Mouse (Mus musculus) urinary bladder, adult 18-20 months (tissue): ENCODE results near the gene Fbxo6.
A peak's percentile ranks its signal among the peaks of the same experiment; 100 is the strongest.

Experiments used
- DNase-seq, 2 experiments: peaks; one replicate each; pipeline ENCODE4 v3.0.0; 2022; ENCODE audit warnings: low spot score in 2 of 2, mixed read lengths in 2 of 2

Gene Fbxo6

DNA sequence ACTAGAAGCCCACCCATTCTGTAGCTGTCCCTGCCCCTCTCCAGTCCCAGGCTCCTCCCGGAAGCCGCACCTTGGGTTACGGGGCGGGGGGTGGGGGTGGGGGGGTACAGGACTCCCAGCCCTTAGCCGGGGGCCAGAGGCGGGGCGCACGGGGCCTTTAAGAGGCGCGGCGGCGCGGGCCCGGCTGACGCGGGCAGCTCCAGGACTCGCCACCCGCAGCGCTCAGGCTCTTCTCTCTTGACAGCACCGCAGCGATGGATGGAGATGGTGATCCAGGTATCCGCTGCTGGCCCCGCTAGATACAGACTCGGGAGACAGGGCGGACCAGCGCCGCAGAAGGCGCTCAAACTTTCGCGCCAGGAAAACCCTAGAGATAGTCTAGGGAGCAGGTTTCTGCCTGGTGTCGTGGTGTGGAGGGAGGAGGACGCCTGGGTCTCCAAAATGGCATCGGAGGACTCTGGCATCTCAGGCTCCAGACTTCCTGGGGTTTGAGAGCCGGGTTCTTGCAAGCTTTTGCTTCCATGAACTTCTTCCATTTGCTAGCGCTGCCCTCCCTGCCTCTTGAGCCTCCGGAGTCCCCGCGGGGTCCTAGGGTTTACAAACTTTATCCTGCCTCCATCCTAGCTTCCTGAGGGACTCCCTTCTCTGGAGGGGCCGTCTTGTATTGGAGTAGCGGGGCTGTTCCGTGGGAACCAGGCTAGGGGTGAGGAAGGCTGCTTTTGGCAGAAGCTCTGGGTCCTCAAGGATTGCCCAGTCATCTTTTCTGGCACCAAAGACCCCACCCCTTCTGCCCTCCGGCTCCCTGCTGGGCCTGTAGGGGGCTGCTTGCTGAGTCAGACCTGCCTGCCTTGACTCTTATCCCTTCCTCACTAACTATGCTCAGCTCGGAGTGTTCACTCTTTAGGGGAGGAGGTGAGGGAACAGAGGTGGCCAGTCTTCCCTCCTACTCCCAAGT lies 8.8 kb upstream of the Fbxo6 start, which contains the start of the genes Fbxo44 and Fbxo2:
TSS of gene Fbxo44 (minus strand) at position 47 of the 955 bp plus-strand sequence.
TSS of gene Fbxo2 (plus strand) at position 186 of the 955 bp plus-strand sequence.
- no peak for DNase-seq

DNA sequence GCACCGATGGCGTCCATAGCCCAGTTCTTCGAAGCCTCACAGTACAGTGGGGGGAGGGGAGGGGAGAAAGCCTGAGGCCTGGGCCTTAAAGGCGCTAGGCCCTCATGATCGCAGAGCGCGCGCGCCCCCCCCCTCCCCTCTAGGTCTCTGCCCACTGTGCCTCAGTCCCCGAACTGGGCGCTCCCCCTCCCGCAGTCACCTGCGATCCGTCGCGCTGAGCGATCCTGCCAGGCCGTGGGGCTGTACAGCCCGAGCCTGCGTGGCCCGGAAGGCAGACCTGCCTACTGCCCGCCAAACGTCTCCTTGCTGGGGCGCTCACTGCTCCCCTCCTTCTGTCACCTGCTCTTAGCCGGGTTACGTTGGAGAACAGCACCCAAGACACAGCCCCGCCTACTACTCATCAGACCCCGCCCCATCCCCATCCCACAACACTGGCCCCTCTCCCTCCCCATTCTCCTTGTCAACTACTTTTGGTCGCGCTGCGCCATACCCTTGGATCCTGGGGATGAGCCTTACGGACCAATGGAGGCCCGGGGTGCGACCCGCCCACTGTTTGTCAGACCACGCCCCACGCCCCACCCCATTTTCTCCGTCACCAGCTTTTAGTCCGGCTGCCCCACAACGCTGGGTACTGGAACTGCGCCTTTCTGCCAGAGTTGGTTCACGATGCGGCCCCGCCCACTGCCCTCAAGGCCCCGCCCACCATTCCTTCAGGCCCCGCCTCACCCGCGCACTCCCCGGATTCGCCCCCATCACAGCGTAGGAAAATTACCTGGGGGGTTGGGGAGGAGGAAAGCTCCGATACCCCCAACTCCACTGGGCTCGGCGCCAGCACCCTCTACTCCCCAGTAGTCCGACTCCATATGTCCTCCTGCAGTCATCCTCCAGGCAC lies 7.8 kb upstream of the Fbxo6 start:
- peak; percentile 88 to 95 for DNase-seq

DNA sequence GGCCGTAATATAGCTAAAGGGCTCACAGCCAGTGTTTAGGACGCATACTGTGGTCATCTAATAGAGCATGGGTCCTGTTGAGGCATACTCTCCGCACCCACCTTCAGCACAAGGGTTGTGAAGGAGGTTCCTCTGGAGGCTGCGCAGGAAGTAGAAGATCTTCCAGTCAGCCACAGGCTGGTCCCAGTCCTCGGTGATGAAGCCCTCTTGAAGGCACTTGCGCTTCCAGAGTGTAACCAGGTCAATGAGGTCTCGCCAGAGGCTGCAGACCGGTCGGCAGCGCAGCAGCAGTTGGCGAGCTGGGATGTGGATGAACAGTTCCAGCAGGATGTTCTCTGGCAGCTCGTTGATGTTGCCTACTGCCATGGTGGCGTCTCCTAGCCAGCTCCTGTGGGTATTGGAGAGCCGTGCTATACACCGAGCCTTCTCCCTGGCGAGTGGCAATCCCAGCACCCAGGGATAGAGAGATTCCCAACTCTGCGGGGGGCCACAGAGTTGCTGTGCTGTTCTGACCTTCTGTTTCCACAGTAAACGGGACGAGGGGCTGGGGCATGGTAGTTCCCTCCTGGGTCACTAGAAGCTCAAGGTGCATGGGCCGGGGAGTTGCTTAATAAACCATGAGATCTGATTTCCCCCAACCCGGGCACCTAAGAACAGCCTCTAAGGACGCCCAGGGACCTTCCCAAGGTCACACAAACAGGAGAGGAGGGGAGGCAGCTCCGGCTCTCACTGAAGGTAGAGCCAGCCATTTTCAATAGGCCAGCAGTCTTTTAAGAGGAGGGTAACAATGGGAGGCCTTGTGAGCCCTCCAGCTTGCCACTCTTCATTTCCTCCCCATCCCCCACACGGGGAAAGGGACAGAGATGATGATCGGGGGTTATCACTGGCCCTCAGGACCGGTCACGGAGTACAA lies 6.8 kb upstream of the Fbxo6 start:
- no peak for DNase-seq

DNA sequence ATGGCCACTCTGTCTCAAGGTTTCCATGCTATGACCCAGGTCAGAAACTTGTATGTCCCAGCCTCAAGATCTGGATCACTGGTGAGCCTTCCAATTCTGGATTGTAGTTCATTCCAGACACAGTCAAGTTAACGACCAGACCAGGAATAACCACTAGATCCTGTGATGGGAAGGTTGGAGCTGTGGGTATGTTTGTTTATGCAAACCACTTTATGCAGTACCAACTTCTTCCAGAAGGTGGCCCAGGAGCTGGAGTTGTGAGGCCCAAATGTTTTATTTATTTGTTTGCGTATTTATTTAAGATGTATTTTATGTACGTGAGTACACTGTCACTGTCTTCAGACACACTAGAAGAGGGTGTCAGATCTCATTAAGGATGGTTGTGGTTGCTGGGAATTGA lies 3.0 kb upstream of the Fbxo6 start:
- no peak for DNase-seq

DNA sequence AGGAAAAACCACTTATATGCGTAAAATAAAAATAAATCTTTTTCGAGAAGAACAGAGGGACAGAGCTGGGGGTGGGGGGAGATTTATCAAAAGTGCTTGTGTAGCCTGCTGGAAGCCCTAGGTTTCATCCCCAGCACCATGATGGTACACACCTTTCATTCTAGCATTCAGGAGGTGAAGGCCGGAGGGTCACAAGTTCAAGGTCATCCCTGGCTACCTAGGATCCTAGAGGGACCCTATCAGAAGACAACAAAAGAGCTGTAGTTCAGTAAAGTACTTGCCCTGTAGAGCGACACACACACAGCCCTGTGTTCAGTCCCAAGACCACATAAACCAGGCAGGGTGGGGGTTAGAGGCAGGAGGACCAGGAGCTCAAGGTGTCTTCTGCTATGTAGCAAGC lies 2.1 kb upstream of the Fbxo6 start:
- DNase-seq: no peak

DNA sequence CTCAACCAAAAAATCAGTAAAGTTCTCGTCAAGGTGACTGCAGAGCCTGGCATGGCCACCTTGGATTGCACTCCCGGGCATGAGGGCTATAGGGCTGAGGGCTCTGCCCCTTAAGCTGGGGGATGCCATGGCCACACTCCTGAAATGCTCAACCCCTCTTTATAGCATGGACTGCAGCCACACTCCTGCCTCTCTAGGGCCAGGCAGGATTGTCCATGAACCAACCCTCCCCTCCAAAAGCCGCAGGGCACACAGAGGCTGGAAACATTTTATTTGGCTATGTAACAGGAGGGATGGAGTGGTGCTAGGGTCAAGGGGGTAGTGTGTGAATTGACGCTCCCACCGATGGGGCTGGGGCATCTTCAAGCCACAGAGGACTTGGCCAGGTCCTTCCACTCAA lies 607 bp upstream of the Fbxo6 start:
- DNase-seq: no peak

DNA sequence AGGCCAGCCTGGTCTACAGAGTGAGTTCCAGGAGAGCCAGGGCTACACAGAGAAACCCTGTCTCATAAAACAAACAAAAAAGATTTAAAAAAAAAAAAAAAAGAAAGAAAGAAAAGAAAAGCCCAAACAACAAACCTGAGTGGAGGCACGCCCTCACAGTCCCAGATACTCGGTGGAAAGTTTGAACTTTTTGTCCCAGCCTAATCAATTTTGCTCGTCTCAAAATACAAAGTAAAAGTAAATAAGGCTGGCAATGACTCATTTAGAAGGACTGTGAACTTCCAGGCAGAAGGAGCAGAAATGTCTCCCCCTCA lies 1.0 kb downstream of the Fbxo6 start:
- no peak for DNase-seq

DNA sequence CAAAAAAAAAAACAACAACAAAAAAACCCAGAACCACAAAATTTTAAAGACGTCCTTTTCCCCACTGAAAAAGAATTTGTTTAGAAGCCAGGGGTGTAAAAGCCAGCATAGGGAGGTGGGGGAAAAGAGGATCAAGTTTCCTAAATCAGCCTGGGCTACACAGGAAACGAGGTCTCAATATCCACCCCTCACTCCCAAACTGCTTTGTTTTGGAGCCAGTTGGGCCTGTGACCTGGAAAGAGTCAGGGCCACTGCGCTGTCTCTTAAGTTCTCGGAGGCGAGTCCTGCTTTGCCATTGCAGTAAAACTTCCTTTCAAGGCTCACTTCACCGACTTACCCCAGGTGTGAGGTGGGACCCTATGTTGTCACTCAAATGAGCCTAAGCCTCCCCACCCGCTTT lies 1.7 kb downstream of the Fbxo6 start:
- DNase-seq: no peak

DNA sequence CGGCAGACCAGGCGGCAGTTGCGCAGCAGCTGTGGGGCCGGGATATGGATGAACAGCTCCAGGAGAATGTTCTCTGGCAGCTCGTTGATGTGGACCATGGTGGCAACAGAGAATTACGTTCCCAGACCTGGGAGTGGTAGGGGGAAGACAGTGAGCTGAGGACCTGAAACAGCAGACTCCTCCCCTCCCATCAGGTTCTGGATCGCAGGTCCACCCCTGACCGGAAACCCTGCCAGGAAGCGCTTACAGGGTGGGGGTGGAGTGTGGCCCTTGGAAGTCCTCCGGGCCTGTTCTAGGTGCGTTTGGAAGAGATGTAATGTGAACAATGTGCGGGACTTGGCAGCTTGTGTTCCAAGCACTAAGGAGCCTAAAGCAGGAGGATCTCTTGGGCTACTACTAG lies 2.4 kb downstream of the Fbxo6 start:
- DNase-seq: no peak

DNA sequence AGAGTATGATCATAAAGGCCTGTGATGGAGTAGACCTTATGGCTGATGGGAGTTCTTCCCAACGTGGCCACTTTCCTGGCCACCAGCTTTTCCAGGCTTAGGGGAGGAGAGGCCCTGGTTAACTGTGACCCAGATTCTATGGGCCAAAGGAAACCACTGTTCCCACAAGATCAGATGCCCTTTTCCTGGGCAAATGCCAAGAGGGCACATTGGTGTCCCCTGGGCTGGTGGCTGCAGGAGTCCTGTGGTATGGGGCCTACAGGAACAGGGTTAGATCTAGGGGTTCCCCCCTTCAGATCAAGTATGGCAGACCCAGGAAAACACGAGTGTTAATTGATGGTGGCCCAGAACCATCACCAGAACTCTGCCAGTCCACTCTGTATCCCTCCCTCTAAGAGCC lies 4.2 kb downstream of the Fbxo6 start:
- DNase-seq: no peak

DNA sequence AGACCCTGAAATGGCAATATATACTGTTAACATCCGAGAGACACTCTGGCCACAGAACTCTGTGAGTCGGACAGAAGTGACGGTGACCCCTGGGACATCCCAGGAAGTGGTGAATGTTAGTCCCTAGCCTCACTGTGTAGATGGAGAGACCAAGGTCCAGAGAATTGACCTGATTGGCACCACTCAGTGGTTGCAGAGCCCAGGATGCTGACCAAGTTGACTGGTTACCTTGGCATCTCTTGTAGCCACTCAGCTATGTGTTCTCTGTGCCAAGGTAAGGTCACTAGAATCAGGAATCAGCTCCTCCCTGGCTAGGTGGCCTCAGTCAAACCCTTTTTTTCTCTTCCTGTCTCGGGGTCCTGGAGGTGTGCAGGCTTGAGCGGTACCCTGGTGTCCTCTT lies 8.2 kb downstream of the Fbxo6 start:
- no peak for DNase-seq

DNA sequence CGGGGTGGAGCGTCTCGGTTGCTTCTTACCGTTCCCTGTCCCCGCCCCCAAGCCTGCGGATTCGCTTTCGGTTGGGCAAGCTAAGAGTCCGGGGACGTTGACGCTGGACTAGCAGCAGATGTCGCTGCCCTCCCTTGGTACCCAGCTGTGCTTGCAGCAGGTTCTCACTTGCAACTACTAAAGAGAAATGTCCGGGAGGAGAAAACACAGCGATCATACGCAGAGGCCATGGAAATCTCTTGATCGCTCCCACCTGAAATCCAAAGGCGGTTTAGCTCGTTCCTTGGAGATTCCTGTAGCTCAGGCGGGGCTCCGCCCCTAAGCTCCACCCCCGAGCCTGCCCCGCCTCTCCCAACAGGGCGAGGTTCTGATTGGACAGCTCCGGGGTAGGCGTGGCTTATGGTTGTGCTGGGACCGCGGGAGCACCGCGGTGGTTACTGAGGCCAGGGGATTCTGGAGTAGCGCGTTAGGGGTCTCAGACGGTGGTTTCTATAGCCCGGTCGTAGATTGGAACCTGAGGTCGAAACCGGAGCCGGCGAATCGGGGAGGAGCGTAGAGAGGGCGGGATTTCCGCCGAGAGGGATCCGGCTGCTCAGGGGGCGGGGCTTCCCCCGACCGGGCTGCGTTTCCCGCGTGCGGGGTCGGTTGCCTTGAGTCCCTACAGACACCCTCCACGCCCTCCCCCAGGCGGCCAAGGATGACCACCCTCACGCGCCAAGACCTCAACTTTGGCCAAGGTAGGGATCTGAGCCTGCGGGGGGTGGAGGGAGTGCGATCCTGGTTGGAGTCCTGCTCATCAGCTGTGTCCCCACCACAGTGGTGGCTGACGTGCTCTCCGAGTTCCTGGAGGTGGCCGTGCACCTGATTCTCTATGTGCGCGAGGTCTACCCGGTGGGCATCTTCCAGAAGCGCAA lies 11.6 kb downstream of the Fbxo6 start:
- peak; percentile 89 to 95 for DNase-seq

DNA sequence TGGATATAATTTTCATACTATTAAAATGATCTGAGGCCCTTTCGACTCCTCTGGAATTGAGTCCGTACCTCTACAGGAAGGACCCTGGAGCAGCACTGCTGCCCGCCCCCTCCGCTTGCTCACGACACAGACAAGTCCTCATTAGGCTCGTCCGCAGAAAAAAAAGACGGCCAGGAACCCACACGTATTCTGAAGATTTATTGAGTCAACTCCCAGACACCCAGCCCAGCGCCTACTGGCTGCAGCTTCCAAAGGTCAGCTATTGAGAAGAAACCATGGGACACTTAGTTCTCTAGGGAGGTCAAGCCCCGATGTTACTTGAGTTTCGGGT lies 12.2 kb downstream of the Fbxo6 start:
- DNase-seq: no peak

DNA sequence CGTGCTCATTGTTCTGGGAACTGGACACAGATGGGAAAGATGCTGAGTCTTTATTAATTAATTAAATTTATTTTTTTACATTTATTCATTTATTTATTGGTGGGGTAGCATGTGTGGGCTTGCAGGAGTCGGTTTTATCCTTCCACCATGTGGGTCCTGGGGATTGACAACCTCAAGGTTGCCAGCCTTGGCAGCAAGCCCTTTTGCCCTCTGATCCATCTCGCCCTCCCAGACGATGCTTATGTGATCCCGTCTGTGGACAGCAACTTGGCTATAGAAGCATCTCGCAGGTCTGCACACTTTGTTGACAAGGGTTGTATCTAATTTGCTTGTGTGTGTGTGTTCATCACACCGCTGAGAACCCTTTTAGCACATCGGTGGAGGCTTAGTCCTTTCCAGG lies 14.4 kb downstream of the Fbxo6 start:
- DNase-seq: no peak

DNA sequence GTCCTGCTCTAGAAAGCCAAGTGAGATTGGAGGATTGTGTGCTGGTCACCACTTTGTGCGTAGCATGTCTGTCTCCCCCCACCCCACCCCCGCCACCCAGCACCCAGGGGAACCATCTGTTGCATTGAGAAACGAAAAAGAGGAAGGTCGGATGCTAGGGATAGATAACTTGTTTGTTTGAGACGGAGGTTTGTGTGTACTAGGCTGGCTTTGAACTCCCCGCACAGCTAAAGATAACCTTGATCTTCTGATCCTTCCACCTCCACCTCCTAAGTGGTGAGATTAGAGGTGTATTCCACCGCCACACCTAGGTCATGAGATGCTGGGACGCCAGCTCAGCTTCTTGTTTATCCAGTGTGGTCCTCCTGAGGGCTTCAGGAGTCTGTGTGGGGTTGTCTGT lies 17.0 kb downstream of the Fbxo6 start:
- no peak for DNase-seq

DNA sequence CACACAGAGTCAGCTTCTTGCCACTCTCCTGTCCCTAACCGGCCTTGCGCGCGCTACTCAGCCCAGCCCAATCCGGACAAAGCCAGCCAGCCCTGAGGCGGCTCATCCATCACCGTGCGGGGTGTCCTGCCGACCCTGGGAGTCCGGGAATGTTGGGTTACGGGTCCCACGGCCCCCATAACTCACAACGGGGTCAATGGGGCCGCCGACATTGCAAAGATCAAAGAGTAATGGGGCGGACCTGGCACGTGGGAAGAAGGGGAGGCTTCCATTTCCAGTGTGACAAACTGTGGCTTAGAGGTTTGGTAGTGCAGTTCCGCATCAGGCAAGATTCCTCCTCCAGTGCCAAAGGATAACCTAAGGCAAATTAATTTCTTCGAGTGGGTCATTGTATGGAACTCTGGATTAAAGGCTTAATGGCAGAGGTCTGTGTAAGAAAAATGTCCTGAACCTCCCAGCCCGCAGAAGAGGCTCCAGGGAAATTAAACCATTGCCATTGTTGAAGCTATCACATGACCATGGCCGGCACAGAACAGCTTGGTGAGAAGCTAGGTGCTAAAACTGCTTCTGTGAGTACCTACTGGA lies 20.4 kb downstream of the Fbxo6 start:
- DNase-seq: no peak

DNA sequence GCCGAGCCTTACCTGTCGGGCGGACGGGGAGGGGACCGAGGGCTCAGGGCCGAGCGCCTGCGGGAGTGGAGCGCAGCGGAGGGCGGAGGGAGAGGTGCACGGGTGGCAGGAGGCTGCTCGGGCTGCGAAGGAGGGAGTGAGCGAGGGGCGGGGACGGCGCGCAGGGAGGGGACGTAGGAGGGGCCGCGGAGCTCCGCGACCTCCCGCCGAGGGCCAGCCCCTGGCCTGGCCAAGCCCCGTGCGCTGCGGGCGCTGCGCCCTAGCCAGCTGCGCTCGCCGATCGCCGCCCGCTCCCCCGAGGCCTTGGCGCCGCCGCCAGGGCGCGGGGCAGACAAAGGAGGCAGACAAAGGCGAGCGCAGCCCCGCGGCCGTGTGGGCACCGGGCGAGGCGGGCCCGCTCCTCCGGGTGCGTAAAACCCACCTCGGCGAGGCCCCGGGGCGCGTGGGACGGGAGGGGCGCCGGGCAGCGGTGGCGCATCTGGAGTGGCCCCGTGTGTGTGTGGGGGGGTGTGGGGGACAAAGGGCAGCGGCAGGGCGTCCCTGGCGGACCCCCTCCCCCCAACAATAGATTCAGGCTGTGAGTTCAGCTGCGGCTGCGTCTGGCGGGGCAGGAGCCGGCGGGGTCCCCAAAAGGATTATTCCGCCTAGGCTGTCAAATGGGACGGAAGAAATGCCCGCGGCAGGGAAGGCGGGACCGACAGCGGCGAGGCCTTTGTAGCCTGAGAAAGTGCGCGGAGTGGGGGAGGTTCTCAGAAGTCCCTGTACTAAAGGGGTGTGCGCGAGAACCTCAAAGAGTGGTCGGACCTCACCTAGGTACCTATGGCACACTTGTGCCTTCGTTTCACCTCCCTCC lies 21.2 kb downstream of the Fbxo6 start, which contains the start of gene Draxin:
TSS of gene Draxin (minus strand) at position 138 of the 853 bp plus-strand sequence.
- no peak for DNase-seq

DNA sequence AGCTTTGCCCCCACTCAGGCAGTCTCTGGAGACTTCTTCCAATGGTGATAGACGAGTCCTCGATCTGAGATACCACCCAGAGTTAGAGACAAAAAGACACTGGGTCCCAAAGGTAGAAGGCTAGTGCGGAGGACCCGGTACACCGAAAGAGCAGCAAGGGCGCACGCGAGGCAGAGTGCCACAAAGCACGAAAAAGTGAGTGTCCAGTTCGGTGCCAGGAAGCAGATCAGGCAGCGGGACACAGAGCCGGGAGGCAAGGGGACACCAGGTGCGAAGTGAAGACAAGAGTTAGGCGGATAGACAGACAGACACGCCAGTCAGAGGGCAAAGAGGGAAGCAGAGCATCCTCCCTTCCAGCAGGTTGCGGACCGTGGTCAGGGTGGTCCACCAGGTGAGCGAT lies 21.8 kb downstream of the Fbxo6 start, which contains the start of gene Mad2l2:
TSS of gene Mad2l2 (plus strand) at position 252 of the 400 bp plus-strand sequence.
- no peak for DNase-seq

DNA sequence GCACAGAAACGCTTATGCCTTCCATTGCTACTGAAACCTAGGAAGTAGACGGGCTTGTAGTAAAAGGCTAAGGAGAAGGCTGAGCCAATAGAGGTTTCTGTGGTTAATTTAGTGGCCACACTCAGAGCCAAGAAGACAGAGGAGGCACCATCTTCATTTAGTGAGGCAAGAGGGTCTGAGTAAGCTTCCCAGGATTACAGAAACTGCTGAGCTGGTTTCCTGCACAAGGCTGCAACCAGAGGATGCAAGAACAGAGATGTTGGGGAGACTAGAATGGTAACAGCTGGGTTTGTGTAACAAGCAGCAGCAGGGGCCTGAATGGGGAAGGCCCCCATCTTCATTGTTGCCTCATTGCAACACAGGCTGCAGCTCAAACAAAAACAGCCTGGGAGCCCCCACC lies 23.3 kb downstream of the Fbxo6 start:
- DNase-seq: no peak
